Mouse (Mus musculus): ENCODE results near the gene Duxbl1. TPM values are rescaled to one million over a fixed set of nuclear protein-coding genes. Genes with fewer than 3 reads are reported as not detected.
"Not testable (repeated sequence)": the region's sequence is repeated elsewhere in the genome, so short reads cannot be mapped to it uniquely, and the experiment has no call there.

Gene Duxbl1
- not detected in 2 replicates for polyA plus RNA-seq (2012)

GRCm38 (mm10) chr14:25978371-25979241 lies at the start of gene Duxbl1:
Gene Duxbl1 (plus strand): TSS chr14:25978577.
- not testable (repeated sequence) for TF ChIP-seq GATA1 (IDR thresholded peaks at IDR 0.05; ENCODE audit: low read length)

GRCm38 (mm10) chr14:25938004-25938403 lies 40.4 kb upstream of the Duxbl1 start, which contains the start of gene Cphx1:
Gene Cphx1 (plus strand): TSS chr14:25938304.
- not testable (repeated sequence) for TF ChIP-seq GATA1 (IDR thresholded peaks at IDR 0.05; ENCODE audit: low read length)

Other genes starting within 250 kb of the Duxbl1 start
- not detected in 2 replicates for gene Zcchc24, start 209.5 kb upstream of the Duxbl1 start, polyA plus RNA-seq (2012)
- 7.8 and 8.3 TPM in 2 replicates for gene Anxa11, start 136.4 kb upstream of the Duxbl1 start, polyA plus RNA-seq (2012)
- not detected in 2 replicates for gene Plac9a, start 75.5 kb upstream of the Duxbl1 start, polyA plus RNA-seq (2012)
- 0.12 and 1.6 TPM in 2 replicates for gene Tmem254a, start 50.9 kb upstream of the Duxbl1 start, polyA plus RNA-seq (2012)
- gene Cphx1, start 40.3 kb upstream of the Duxbl1 start, polyA plus RNA-seq (2012) = not detected in 2 replicates
- not detected in 2 replicates for gene Gm9780, start 64.1 kb downstream of the Duxbl1 start, polyA plus RNA-seq (2012)
- 0.80 and 2.6 TPM in 2 replicates for gene Tmem254c, start 88.8 kb downstream of the Duxbl1 start, polyA plus RNA-seq (2012)
- not detected in 2 replicates for gene Cphx2, start 102.9 kb downstream of the Duxbl1 start, polyA plus RNA-seq (2012)
- not detected in 2 replicates for gene Cphx3, start 103.7 kb downstream of the Duxbl1 start, polyA plus RNA-seq (2012)
- not detected in 2 replicates for gene Duxbl2, start 139.8 kb downstream of the Duxbl1 start, polyA plus RNA-seq (2012)
- gene Plac9b, start 203.9 kb downstream of the Duxbl1 start, polyA plus RNA-seq (2012) = not detected in 2 replicates
- 0.12 and 1.6 TPM in 2 replicates for gene Tmem254b, start 228.5 kb downstream of the Duxbl1 start, polyA plus RNA-seq (2012)

All from G1E-ER4 (cell line).